Mouse (Mus musculus) embryonic facial prominence, embryonic 15.5 days (tissue): ENCODE results near the gene Hba-a2. TPM values are rescaled to one million over a fixed set of nuclear protein-coding genes. Genes with fewer than 3 reads are reported as not detected.
"Not testable (repeated sequence)": the region's sequence is repeated elsewhere in the genome, so short reads cannot be mapped to it uniquely, and the experiment has no call there.

Source experiments
- ATAC-seq: fragments of 200-750 bp; cut with Nextera tagmentation; 2 replicates; pipeline ENCODE4 v1.8.0; 2017; ENCODE audit warnings: low read depth, moderate TSS enrichment; ENCODE audit not compliant: insufficient number of reproducible peaks, low FRiP score, low TSS enrichment
- H3K27ac ChIP-seq: fragments of 300-500 bp; sonication (generic); replicated peaks from 2 replicates; pipeline ENCODE4 v1.5.1; 2015; ENCODE audit warnings: mild to moderate bottlenecking, inconsistent platforms
- H3K27me3 ChIP-seq: fragments of 300-500 bp; sonication (generic); 2 replicates; pipeline ENCODE4 v1.6.1; 2015; ENCODE audit warnings: inconsistent platforms
- H3K36me3 ChIP-seq: fragments of 300-500 bp; sonication (generic); 2 replicates; pipeline ENCODE4 v1.6.1; 2015; ENCODE audit warnings: mild to moderate bottlenecking, inconsistent platforms
- H3K4me1 ChIP-seq: fragments of 300-500 bp; sonication (generic); 2 replicates; pipeline ENCODE4 v1.6.1; 2015; ENCODE audit warnings: inconsistent platforms
- H3K4me2 ChIP-seq: fragments of 300-500 bp; sonication (generic); replicated peaks from 2 replicates; pipeline ENCODE4 v1.6.1; 2015; ENCODE audit warnings: mild to moderate bottlenecking, inconsistent platforms
- H3K4me3 ChIP-seq: fragments of 300-500 bp; sonication (generic); replicated peaks from 2 replicates; pipeline ENCODE4 v1.5.1; 2015; ENCODE audit warnings: mild to moderate bottlenecking, inconsistent platforms
- H3K9ac ChIP-seq: fragments of 300-500 bp; sonication (generic); 2 replicates; pipeline ENCODE4 v1.6.1; 2015; ENCODE audit warnings: inconsistent platforms
- H3K9me3 ChIP-seq: fragments of 300-500 bp; sonication (generic); replicated peaks from 2 replicates; pipeline ENCODE4 v1.6.1; 2016; ENCODE audit warnings: inconsistent platforms
- WGBS: fragments of 180-500 bp; shearing (Covaris S2); methylation state at CpG from one replicate; pipeline ENCODE4 v1.1.7; 2015; 5-methylcytosine and 5-hydroxymethylcytosine counted together
- polyA plus RNA-seq: library from polyadenylated mRNA; unstranded; fragments of >200 nt; fragmentation: Nextera tagmentation; extraction: Ambion mirVana; gene quantifications from 2 replicates; pipeline ENCODE4 v1.2.1, GENCODE M21; 2015

The Hba-a2 gene
- polyA plus RNA-seq, 1 experiment from 2014 or later: 11,613 TPM

DNA sequence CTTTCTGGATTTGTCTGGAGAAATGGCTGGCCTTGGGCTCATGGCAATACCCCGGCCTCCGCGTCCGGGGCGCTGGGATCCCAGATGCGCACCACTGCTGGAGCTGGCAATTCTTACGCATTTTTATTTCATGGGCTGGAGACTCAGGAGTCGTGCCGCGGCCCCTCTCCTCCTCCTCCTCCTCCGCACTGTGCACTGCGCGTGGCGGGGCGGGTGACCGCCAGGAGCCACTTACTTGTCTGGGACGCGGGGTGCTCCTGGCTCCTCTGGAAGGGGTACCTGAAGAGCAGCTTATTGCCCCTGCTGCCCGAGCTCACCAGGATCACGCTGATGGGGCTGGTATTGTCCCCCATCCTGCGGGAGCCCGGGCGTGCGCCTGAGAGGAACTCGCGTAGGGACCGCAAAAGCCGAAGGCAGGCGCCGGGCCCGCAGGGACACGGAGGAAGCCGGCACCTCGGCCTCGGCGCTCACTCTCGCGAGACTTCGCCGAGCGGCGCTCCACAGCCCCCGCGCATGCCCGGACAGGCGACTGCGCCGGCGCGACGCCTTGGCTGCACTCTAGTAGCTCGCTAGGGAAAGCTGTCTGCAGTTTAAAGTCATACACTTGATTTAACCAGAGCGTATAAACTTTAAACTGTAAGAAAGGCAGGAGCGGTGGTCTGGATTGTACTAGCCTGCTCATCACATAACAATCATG is 29.0 kb upstream of the Hba-a2 start, which contains the start of gene Nprl3:
Nprl3 (minus strand) TSS at position 520 of the 697 bp plus-strand sequence.
- WGBS: under 1% methylated on average over 54 of the region's 54 CpGs

GRCm38 (mm10) chr11:32267964-32268363 is 28.3 kb upstream of the Hba-a2 start:
- Histone ChIP-seq H3K4me1 (peaks cover 5% of the 10 kb centered on the region), H3K4me2 (peak overlapping the region; percentile 54), H3K4me3 (peak overlapping the region; percentile 85), H3K27me3 (no peaks in the 10 kb centered on the region), H3K27ac (peak overlapping the region; percentile 94), H3K36me3 (no peaks in the 10 kb centered on the region), H3K9me3 (no peaks in the 10 kb centered on the region), H3K9ac (peak overlapping the region; percentile 92)
- ATAC-seq: no peak
- WGBS: 19% methylated on average over 5 of the region's 5 CpGs

More for the DNA sequence above, 29.0 kb upstream of the Hba-a2 start, which contains the start of gene Nprl3:
- peak within 1 kb of the TSS; percentile 54 for H3K4me2 ChIP-seq
- H3K4me3 ChIP-seq: peak within 1 kb of the TSS; percentile 85
- H3K9me3 ChIP-seq: no peaks in the 10 kb centered on the region
- H3K27me3 ChIP-seq: no peaks in the 10 kb centered on the region
- ATAC-seq: peak; percentile 98
- peak within 1 kb of the TSS; percentile 92 for H3K9ac ChIP-seq
- peaks cover 5% of the 10 kb centered on the region for H3K4me1 ChIP-seq
- peak within 1 kb of the TSS; percentile 94 for H3K27ac ChIP-seq
- no peaks in the 10 kb centered on the region; the same call in 1 of the 2 replicates for H3K36me3 ChIP-seq

GRCm38 (mm10) chr11:32268952-32269351 is 27.3 kb upstream of the Hba-a2 start:
- WGBS: 83% methylated on average over 5 of the region's 5 CpGs
- H3K36me3 ChIP-seq: no peaks in the 10 kb centered on the region

DNA sequence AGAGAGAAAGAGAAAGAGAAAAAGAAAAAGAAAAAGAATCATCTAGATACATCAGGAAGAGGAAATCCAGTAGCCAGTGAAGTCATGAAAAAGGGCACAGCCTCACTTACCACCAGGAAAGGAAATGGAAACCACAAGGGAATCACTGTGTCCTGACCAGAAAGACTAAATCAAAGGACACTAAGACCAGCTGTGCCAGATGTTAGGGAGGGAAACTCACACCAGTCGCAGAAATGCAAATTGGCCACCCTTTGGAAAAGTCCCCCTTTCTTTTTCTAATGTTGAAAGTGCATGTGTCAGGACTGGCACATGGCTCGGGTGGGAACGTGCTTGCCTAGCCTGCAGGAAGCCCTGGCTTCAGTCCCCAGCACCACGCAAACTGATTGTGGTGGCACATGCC is 25.1 kb upstream of the Hba-a2 start:
- no peak overlapping the region for H3K4me2 ChIP-seq
- no peak overlapping the region for H3K27ac ChIP-seq
- H3K36me3 ChIP-seq: no peaks in the 10 kb centered on the region
- H3K4me3 ChIP-seq: no peak overlapping the region
- no peak overlapping the region for H3K9ac ChIP-seq
- H3K4me1 ChIP-seq: peaks cover 5% of the 10 kb centered on the region
- WGBS: 31% methylated on average over 4 of the region's 4 CpGs
- H3K27me3 ChIP-seq: no peaks in the 10 kb centered on the region
- no peak for ATAC-seq
- no peaks in the 10 kb centered on the region for H3K9me3 ChIP-seq

More at GRCm38 (mm10) chr11:32268952-32269351, 27.3 kb upstream of the Hba-a2 start:
- Histone ChIP-seq H3K27me3 (no peaks in the 10 kb centered on the region), H3K9me3 (no peaks in the 10 kb centered on the region), H3K4me1 (peaks cover 5% of the 10 kb centered on the region), H3K4me2 (no peak overlapping the region), H3K27ac (no peak overlapping the region), H3K9ac (no peak overlapping the region), H3K4me3 (no peak overlapping the region)
- no peak for ATAC-seq

- Histone ChIP-seq H3K27me3 (0 out of 2 replicates have a peak, but pooled peaks cover 13% of the 10 kb centered on the region), H3K36me3 (no peaks in the 10 kb centered on the region), H3K27ac (no peak within 1 kb of the TSS), H3K9me3 (no peaks in the 10 kb centered on the region), H3K4me2 (no peak within 1 kb of the TSS), H3K9ac (no peak within 1 kb of the TSS), H3K4me3 (no peak within 1 kb of the TSS), H3K4me1 (no peaks in the 10 kb centered on the region)
- no peak for ATAC-seq
- WGBS: 62% methylated on average over 3 of the region's 3 CpGs
Measured at GRCm38 (mm10) chr11:32276347-32276746, 19.9 kb upstream of the Hba-a2 start, which contains the start of gene Hba-x. Gene Hba-x, plus strand, starts transcription at chr11:32276400.

GRCm38 (mm10) chr11:32277736-32278457 is 18.4 kb upstream of the Hba-a2 start:
- Histone ChIP-seq H3K4me1 (no peaks in the 10 kb centered on the region), H3K36me3 (no peaks in the 10 kb centered on the region), H3K4me2 (no peak overlapping the region), H3K9me3 (no peaks in the 10 kb centered on the region), H3K27me3 (0 out of 2 replicates have a peak, but pooled peaks cover 13% of the 10 kb centered on the region), H3K4me3 (no peak overlapping the region), H3K27ac (no peak overlapping the region), H3K9ac (no peak overlapping the region)
- WGBS: 66% methylated on average over 21 of the region's 21 CpGs
- no peak for ATAC-seq

GRCm38 (mm10) chr11:32278458-32278957 is 17.8 kb upstream of the Hba-a2 start:
- H3K4me2 ChIP-seq: no peak overlapping the region
- H3K36me3 ChIP-seq: no peaks in the 10 kb centered on the region
- no peak overlapping the region for H3K4me3 ChIP-seq
- no peaks in the 10 kb centered on the region for H3K4me1 ChIP-seq
- no peak overlapping the region for H3K27ac ChIP-seq
- 74% methylated on average over 12 of the region's 12 CpGs for WGBS
- H3K9ac ChIP-seq: no peak overlapping the region
- 0 out of 2 replicates have a peak, but pooled peaks cover 13% of the 10 kb centered on the region for H3K27me3 ChIP-seq
- H3K9me3 ChIP-seq: no peaks in the 10 kb centered on the region
- no peak for ATAC-seq

- H3K9ac ChIP-seq: no peak overlapping the region
- H3K27me3 ChIP-seq: 0 out of 2 replicates have a peak, but pooled peaks cover 13% of the 10 kb centered on the region
- H3K4me3 ChIP-seq: no peak overlapping the region
- no peaks in the 10 kb centered on the region for H3K4me1 ChIP-seq
- 57% methylated on average over 2 of the region's 2 CpGs for WGBS
- no peaks in the 10 kb centered on the region for H3K36me3 ChIP-seq
- no peak overlapping the region for H3K27ac ChIP-seq
- no peak overlapping the region for H3K4me2 ChIP-seq
- H3K9me3 ChIP-seq: no peaks in the 10 kb centered on the region
- ATAC-seq: no peak
Measured at GRCm38 (mm10) chr11:32280646-32281045, 15.6 kb upstream of the Hba-a2 start.

GRCm38 (mm10) chr11:32281416-32282144 is 14.7 kb upstream of the Hba-a2 start:
- H3K9me3 ChIP-seq: no peaks in the 10 kb centered on the region
- H3K4me2 ChIP-seq: no peak overlapping the region
- no peak overlapping the region for H3K9ac ChIP-seq
- H3K4me1 ChIP-seq: no peaks in the 10 kb centered on the region
- no peak overlapping the region for H3K4me3 ChIP-seq
- H3K36me3 ChIP-seq: no peaks in the 10 kb centered on the region
- H3K27ac ChIP-seq: no peak overlapping the region
- WGBS: 81% methylated on average over 1 of the region's 1 CpGs
- ATAC-seq: no peak
- H3K27me3 ChIP-seq: 0 out of 2 replicates have a peak, but pooled peaks cover 13% of the 10 kb centered on the region

DNA sequence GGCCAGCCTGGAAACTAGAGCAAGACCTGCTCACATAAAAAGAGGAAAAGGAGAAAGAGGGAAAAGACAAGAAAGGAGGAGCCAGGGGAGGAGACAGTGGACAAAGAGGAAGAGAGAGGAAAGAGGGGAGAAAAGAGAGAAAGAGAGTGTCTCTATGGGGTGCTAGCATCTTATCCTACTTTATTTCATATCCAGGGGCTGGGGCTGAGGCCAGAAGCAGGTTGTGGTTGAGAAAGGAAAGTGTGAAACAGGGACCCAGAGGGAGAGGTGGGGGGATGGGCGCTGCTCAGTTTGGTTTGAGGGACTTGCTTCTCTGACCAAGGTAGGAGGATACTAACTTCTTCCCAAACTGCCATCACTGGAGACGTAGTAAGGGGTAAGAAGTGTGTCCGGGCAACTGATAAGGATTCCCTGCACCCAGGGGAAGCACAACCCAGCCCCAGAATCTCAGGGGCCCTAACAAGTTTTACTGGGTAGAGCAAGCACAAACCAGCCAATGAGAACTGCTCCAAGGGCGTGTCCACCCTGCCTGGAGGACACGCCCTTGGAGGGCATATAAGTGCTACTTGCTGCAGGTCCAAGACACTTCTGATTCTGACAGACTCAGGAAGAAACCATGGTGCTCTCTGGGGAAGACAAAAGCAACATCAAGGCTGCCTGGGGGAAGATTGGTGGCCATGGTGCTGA is 13.1 kb upstream of the Hba-a2 start, which contains the start of gene Hba-a1:
Hba-a1 (plus strand) TSS at position 421 of the 687 bp plus-strand sequence.
- not testable (repeated sequence) for H3K9ac ChIP-seq, H3K4me1 ChIP-seq, H3K9me3 ChIP-seq, H3K4me3 ChIP-seq, H3K27ac ChIP-seq, H3K36me3 ChIP-seq, ATAC-seq, H3K4me2 ChIP-seq
- 55% methylated on average over 1 of the region's 5 CpGs for WGBS
- peaks cover 13% of the 10 kb centered on the region for H3K27me3 ChIP-seq
